Mouse (Mus musculus): ENCODE measurements around the gene Mybpc1. TPM values are rescaled to one million over a fixed set of nuclear protein-coding genes. Genes with fewer than 3 reads are reported as not detected.
"Not testable (repeated sequence)": the region's sequence is repeated elsewhere in the genome, so short reads cannot be mapped to it uniquely, and the experiment has no call there.

The Mybpc1 gene
- total RNA-seq, 2 experiments from 2014 or later: 0.81 to 1.3 TPM

GRCm38 (mm10) chr10:88552738-88553137, 52.2 kb downstream of the Mybpc1 start:
- DNase-seq: no peak
- intact Hi-C loops (cut with DNase I): no loop called here

- DNase-seq: no peak
- intact Hi-C loops (cut with DNase I): no loop called here
Observed at GRCm38 (mm10) chr10:88550225-88550624, 54.7 kb downstream of the Mybpc1 start.

- intact Hi-C loops (cut with DNase I): no loop called here
Observed at GRCm38 (mm10) chr10:88547635-88548034, 57.3 kb downstream of the Mybpc1 start.

GRCm38 (mm10) chr10:88530631-88531030, 74.3 kb downstream of the Mybpc1 start:
- intact Hi-C loops (cut with DNase I): no loop called here

More at GRCm38 (mm10) chr10:88547635-88548034, 57.3 kb downstream of the Mybpc1 start:
- no peak for DNase-seq

GRCm38 (mm10) chr10:88524016-88524415, 80.9 kb downstream of the Mybpc1 start:
- no peak for DNase-seq
- intact Hi-C loops (cut with DNase I): no loop called here

More at GRCm38 (mm10) chr10:88530631-88531030, 74.3 kb downstream of the Mybpc1 start:
- no peak for DNase-seq

GRCm38 (mm10) chr10:88523212-88523611, 81.7 kb downstream of the Mybpc1 start:
- no peak for DNase-seq
- intact Hi-C loops (cut with DNase I): no loop called here

- no peak for DNase-seq
- intact Hi-C loops (cut with DNase I): no loop called here
Observed at GRCm38 (mm10) chr10:88522795-88523194, 82.2 kb downstream of the Mybpc1 start.

GRCm38 (mm10) chr10:88515049-88515448, 89.9 kb downstream of the Mybpc1 start:
- intact Hi-C loops (cut with DNase I); DNase-seq: not testable (repeated sequence)

- intact Hi-C loops (cut with DNase I): no loop called here
- DNase-seq: peak; percentile 69
Observed at GRCm38 (mm10) chr10:88514495-88514894, 90.5 kb downstream of the Mybpc1 start.

GRCm38 (mm10) chr10:88513574-88514135, 91.3 kb downstream of the Mybpc1 start:
- DNase-seq: no peak
- intact Hi-C loops (cut with DNase I): no loop called here

- no peak for DNase-seq
- intact Hi-C loops (cut with DNase I): no loop called here
Observed at GRCm38 (mm10) chr10:88511355-88511754, 93.6 kb downstream of the Mybpc1 start.

- DNase-seq: no peak
- intact Hi-C loops (cut with DNase I): no loop called here
Observed at GRCm38 (mm10) chr10:88510503-88511271, 94.3 kb downstream of the Mybpc1 start.

- DNase-seq: no peak
- intact Hi-C loops (cut with DNase I): loop anchor here (10.0 kb wide), 1 partner anchor 217 kb away; no protein-coding TSS in a partner anchor
Observed at GRCm38 (mm10) chr10:88507691-88508143, 97.2 kb downstream of the Mybpc1 start.

- intact Hi-C loops (cut with DNase I): loop anchor here (10.0 kb wide), 1 partner anchor 220 kb away; no protein-coding TSS in a partner anchor
- no peak for DNase-seq
Observed at GRCm38 (mm10) chr10:88505256-88505655, 99.7 kb downstream of the Mybpc1 start.

GRCm38 (mm10) chr10:88504481-88504880, 100.5 kb downstream of the Mybpc1 start:
- DNase-seq: no peak
- intact Hi-C loops (cut with DNase I): loop anchor here (10.0 kb wide), 1 partner anchor 220 kb away; no protein-coding TSS in a partner anchor

- peak; percentile 92 for DNase-seq
- intact Hi-C loops (cut with DNase I): loop anchor here (10.0 kb wide), 1 partner anchor 221 kb away; no protein-coding TSS in a partner anchor
Observed at GRCm38 (mm10) chr10:88503421-88504314, 101.3 kb downstream of the Mybpc1 start, which contains the start of gene Chpt1. Gene Chpt1, minus strand, starts transcription at chr10:88504073.

GRCm38 (mm10) chr10:88502919-88503318, 102.0 kb downstream of the Mybpc1 start:
- intact Hi-C loops (cut with DNase I): loop anchor here (10.0 kb wide), 1 partner anchor 222 kb away; no protein-coding TSS in a partner anchor
- no peak for DNase-seq

GRCm38 (mm10) chr10:88501886-88502765, 102.8 kb downstream of the Mybpc1 start:
- intact Hi-C loops (cut with DNase I): loop anchor here (10.0 kb wide), 1 partner anchor 223 kb away; no protein-coding TSS in a partner anchor
- DNase-seq: no peak

GRCm38 (mm10) chr10:88501370-88501769, 103.6 kb downstream of the Mybpc1 start:
- DNase-seq: no peak
- intact Hi-C loops (cut with DNase I): loop anchor here (10.0 kb wide), 1 partner anchor 223 kb away; no protein-coding TSS in a partner anchor
